Mouse (Mus musculus) kidney, postnatal 0 days (tissue): ENCODE measurements at regions not wholly inside any gene's neighbourhood (a gene's known extent, or its start where the extent isn't known, plus 50 kb on each side); places are given as distances from the start of the nearest gene placed in this dataset.

ENCODE experiments used
- ATAC-seq: fragments of 200-750 bp; cut with Nextera tagmentation; replicated peaks from 2 replicates; pipeline ENCODE4 v1.8.0; 2017; ENCODE audit warnings: low read depth, moderate number of reproducible peaks, moderate TSS enrichment, moderate library complexity; ENCODE audit not compliant: low FRiP score
- DNase-seq: peaks from one replicate; pipeline ENCODE4 v3.0.0-alpha.2; 2016; ENCODE audit warnings: low spot score
- H3K27ac ChIP-seq: fragments of 300-500 bp; sonication (generic); 2 replicates; pipeline ENCODE4 v1.5.1; 2014; ENCODE audit warnings: mild to moderate bottlenecking
- H3K27me3 ChIP-seq: fragments of 300-500 bp; sonication (generic); 2 replicates; pipeline ENCODE4 v1.6.1; 2014; ENCODE audit warnings: low read length, mixed read lengths; ENCODE audit not compliant: insufficient read depth
- H3K36me3 ChIP-seq: fragments of 300-500 bp; sonication (generic); 2 replicates; pipeline ENCODE4 v1.6.1; 2014; ENCODE audit warnings: low read length, mixed read lengths; ENCODE audit not compliant: insufficient read depth
- H3K4me1 ChIP-seq: fragments of 300-500 bp; sonication (generic); replicated peaks from 2 replicates; pipeline ENCODE4 v1.6.1; 2014; ENCODE audit warnings: antibody characterized with exemption, low read length, mixed read lengths; ENCODE audit not compliant: insufficient read depth
- H3K4me2 ChIP-seq: fragments of 300-500 bp; sonication (generic); 2 replicates; pipeline ENCODE4 v1.6.1; 2014; ENCODE audit warnings: mild to moderate bottlenecking, low read length, moderate library complexity, mixed read lengths
- H3K4me3 ChIP-seq: fragments of 300-500 bp; sonication (generic); replicated peaks from 2 replicates; pipeline ENCODE4 v1.5.1; 2014; ENCODE audit warnings: low read depth, low read length
- H3K9ac ChIP-seq: fragments of 300-500 bp; sonication (generic); 2 replicates; pipeline ENCODE4 v1.6.1; 2014; ENCODE audit warnings: low read depth, low read length
- H3K9me3 ChIP-seq: fragments of 300-500 bp; sonication (generic); replicated peaks from 2 replicates; pipeline ENCODE4 v1.6.1; 2016; ENCODE audit warnings: low read length, inconsistent platforms, mixed read lengths
- CTCF ChIP-seq: IDR thresholded peaks from 2 replicates; pipeline ENCODE4 v1.5.1; 2016; ENCODE audit warnings: antibody characterized with exemption, low read depth, mild to moderate bottlenecking, moderate library complexity
- WGBS: fragments of 180-500 bp; shearing (Covaris S2); extraction: QIAGEN DNeasy Blood & Tissue Kit; methylation state at CpG from one replicate; pipeline ENCODE4 v1.1.7; 2014; 5-methylcytosine and 5-hydroxymethylcytosine counted together

GRCm38 (mm10) chr2:172127517-172127916 is 84.3 kb upstream of the Cbln4 start:
- WGBS = 44% methylated on average over 2 of the region's 2 CpGs
- H3K9me3 ChIP-seq = no peaks in the 10 kb centered on the region
- H3K27ac ChIP-seq = no peak overlapping the region
- no peak for TF ChIP-seq CTCF
- no peak overlapping the region for H3K9ac ChIP-seq
- H3K4me3 ChIP-seq = no peak overlapping the region
- H3K4me2 ChIP-seq = no peak overlapping the region
- no peak for DNase-seq
- ATAC-seq = no peak
- no peaks in the 10 kb centered on the region for H3K4me1 ChIP-seq
- H3K36me3 ChIP-seq = no peaks in the 10 kb centered on the region
- no peaks in the 10 kb centered on the region for H3K27me3 ChIP-seq

DNA sequence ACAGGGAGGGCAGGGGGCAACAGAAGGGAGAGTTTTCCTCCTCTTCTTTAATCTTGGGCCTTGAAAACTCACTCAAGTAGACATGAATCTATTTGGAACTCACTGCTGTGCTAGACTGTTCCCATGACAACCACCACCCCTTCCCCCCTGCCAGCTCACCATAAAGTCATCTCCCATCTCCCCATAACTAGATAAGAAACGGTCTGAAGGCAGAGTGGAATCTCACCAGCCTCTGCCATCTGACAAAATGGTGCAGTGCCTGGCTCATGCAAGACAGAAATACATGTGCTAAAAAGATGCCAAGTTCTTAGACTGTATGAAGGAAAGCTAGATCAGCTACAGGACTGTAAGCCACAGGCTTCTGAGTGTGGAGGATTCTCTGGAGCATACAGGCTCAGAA is 88.0 kb upstream of the Cbln4 start:
- no peak for DNase-seq
- ATAC-seq = no peak
- WGBS = 25% methylated on average over 1 of the region's 1 CpGs
- Histone ChIP-seq H3K4me3 (no peak overlapping the region), H3K9me3 (no peaks in the 10 kb centered on the region), H3K4me2 (no peak overlapping the region), H3K27me3 (no peaks in the 10 kb centered on the region), H3K27ac (no peak overlapping the region), H3K36me3 (no peaks in the 10 kb centered on the region), H3K9ac (no peak overlapping the region), H3K4me1 (no peaks in the 10 kb centered on the region)
- no peak for TF ChIP-seq CTCF

GRCm38 (mm10) chr2:172132623-172133332 is 89.5 kb upstream of the Cbln4 start:
- no peaks in the 10 kb centered on the region for H3K4me1 ChIP-seq
- H3K36me3 ChIP-seq = no peaks in the 10 kb centered on the region
- WGBS = 71% methylated on average over 15 of the region's 15 CpGs
- DNase-seq (peak; percentile 14), ATAC-seq (no peak)
- no peak overlapping the region for H3K9ac ChIP-seq
- TF ChIP-seq CTCF = no peak
- no peaks in the 10 kb centered on the region for H3K9me3 ChIP-seq
- H3K27me3 ChIP-seq = no peaks in the 10 kb centered on the region
- no peak overlapping the region for H3K27ac ChIP-seq
- no peak overlapping the region for H3K4me2 ChIP-seq
- no peak overlapping the region for H3K4me3 ChIP-seq

GRCm38 (mm10) chr2:172140080-172140479 is 96.8 kb upstream of the Cbln4 start:
- Histone ChIP-seq H3K9me3 (no peaks in the 10 kb centered on the region), H3K9ac (no peak overlapping the region), H3K27ac (no peak overlapping the region), H3K27me3 (no peaks in the 10 kb centered on the region), H3K36me3 (no peaks in the 10 kb centered on the region), H3K4me2 (no peak overlapping the region), H3K4me1 (no peaks in the 10 kb centered on the region), H3K4me3 (no peak overlapping the region)
- ATAC-seq = no peak
- TF ChIP-seq CTCF = no peak
- no peak for DNase-seq
- WGBS = 36% methylated on average over 6 of the region's 6 CpGs

GRCm38 (mm10) chr2:172143269-172143668 is 100.0 kb upstream of the Cbln4 start:
- H3K9me3 ChIP-seq = no peaks in the 10 kb centered on the region
- H3K9ac ChIP-seq = no peak overlapping the region
- no peaks in the 10 kb centered on the region for H3K27me3 ChIP-seq
- no peak for ATAC-seq
- H3K36me3 ChIP-seq = no peaks in the 10 kb centered on the region
- no peak overlapping the region for H3K4me3 ChIP-seq
- DNase-seq = peak; percentile 4
- H3K4me1 ChIP-seq = no peaks in the 10 kb centered on the region
- no peak overlapping the region for H3K4me2 ChIP-seq
- no peak for TF ChIP-seq CTCF
- H3K27ac ChIP-seq = no peak overlapping the region
- WGBS = 34% methylated on average over 9 of the region's 9 CpGs

DNA sequence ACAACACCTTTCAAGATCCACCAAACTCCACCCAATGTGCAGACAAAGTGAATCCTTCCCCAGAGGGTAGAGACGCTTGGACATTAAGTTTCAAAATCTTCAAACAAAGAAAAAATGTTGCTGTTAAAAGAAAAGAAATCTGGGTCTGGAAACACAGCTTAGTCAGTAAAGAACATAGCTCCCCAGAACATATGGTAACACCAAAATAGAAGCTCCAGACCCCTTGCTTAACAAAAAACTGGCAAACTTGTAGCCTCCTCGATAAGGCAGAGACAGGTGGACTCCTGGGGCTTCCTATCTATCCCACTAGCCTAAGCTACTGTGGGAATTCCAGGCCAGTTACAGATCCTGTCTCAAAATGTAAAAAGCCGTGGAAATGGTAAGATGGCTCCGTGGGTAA is 99.6 kb upstream of the Mc3r start:
- Histone ChIP-seq H3K4me1 (no peaks in the 10 kb centered on the region), H3K27ac (no peak overlapping the region), H3K27me3 (no peaks in the 10 kb centered on the region), H3K9ac (no peak overlapping the region), H3K4me3 (no peak overlapping the region), H3K4me2 (no peak overlapping the region), H3K36me3 (no peaks in the 10 kb centered on the region), H3K9me3 (no peaks in the 10 kb centered on the region)
- TF ChIP-seq CTCF = no peak
- no peak for ATAC-seq
- 80% methylated on average over 4 of the region's 4 CpGs for WGBS
- no peak for DNase-seq

DNA sequence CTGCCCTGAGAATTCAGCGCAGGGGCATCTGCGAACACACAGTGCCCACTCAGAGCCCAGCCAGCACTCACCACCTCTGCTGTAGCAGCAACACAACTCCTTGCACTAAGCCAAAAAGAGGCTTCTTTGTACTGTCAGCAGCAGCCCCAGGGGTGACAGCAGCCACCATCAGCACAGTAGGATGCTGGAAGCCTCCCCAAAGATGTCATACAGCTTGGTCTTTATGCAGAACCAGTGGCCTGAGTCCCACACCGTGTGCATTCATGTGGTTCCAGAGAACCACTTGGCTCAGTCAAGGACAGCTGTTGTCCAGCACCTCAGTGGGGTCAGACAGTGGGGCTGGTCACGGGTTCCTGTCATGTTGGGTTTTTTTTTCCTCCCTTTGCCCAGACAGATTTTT is 98.6 kb upstream of the Mc3r start:
- H3K4me2 ChIP-seq = no peak overlapping the region
- no peak overlapping the region for H3K9ac ChIP-seq
- H3K27me3 ChIP-seq = no peaks in the 10 kb centered on the region
- H3K36me3 ChIP-seq = no peaks in the 10 kb centered on the region
- no peaks in the 10 kb centered on the region for H3K9me3 ChIP-seq
- no peak for TF ChIP-seq CTCF
- H3K27ac ChIP-seq = no peak overlapping the region
- DNase-seq (no peak), ATAC-seq (no peak)
- H3K4me3 ChIP-seq = no peak overlapping the region
- no peaks in the 10 kb centered on the region for H3K4me1 ChIP-seq
- 78% methylated on average over 4 of the region's 4 CpGs for WGBS
